Mouse (Mus musculus): Measurements from ENCODE around the gene Faap20.
A peak's percentile ranks its signal among the peaks of the same experiment; 100 is the strongest.

GRCm38 (mm10) chr4:155249257-155249647, 350 bp upstream of the Faap20 start:
- TF ChIP-seq CTCF (IDR thresholded peaks at IDR 0.05; ENCODE audit: low read depth, low read length) (peak; percentile 97), EP300 (IDR thresholded peaks at IDR 0.05; ENCODE audit: insufficient read depth, low read depth, low read length) (peak; percentile 39; the same call in 1 of the 2 replicates)
